Mouse (Mus musculus) frontal cortex, adult (tissue): Measurements from ENCODE around the gene 1700001C02Rik.
A peak's percentile ranks its signal among the peaks of the same experiment; 100 is the strongest.

Source experiments
- ATAC-seq: cut with Nextera tagmentation; 2 replicates; pipeline ENCODE4 v1.9.2; 2017; ENCODE audit warnings: mild to moderate bottlenecking, moderate library complexity, mixed read lengths; ENCODE audit not compliant: low TSS enrichment

1700001C02Rik gene

DNA sequence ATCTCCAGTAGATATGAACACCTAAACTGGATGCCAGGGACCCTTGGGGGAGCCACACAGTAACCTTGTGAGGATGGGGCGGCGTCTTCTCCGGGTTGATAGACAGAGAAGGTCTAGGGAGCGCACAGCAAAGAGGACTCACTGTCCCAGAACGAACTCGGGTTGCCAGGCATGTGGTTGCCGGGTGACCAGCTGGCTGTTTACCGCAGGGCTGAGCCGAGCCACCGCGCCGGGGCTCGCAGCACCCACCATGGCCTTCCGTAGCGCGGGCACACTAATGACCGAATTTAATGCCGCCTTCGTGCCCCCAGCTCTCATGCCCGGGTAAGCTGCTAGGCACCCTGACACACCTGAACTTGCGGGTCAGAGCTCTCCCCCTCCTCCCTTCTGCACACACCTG lies at the start of gene 1700001C02Rik:
Gene 1700001C02Rik (plus strand): TSS at position 187 of the 400 bp plus-strand sequence.
- no peak for ATAC-seq

DNA sequence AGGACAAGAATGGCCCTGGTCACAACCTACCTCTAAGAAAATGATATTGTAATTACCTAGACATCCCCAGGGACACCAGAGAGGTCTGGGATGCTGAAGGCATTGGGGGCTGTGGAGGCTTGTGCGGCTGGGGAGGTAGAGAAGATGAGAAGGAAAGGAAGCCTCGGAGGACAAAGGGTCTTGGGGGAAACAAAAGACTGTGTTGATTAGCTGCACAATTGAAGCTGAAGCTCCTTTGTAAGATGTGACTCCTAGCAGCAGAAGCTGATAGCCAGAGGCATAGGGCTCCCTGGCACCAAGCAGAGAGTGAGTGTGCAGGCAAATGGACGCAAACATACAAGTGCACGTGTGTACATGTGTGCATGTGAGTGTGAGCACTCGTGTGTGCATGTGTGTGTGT lies 49.2 kb upstream of the 1700001C02Rik start:
- ATAC-seq, result no peak

GRCm38 (mm10) chr5:30423121-30423520 lies 42.7 kb upstream of the 1700001C02Rik start:
- no peak; the same call in 1 of the 2 replicates for ATAC-seq

DNA sequence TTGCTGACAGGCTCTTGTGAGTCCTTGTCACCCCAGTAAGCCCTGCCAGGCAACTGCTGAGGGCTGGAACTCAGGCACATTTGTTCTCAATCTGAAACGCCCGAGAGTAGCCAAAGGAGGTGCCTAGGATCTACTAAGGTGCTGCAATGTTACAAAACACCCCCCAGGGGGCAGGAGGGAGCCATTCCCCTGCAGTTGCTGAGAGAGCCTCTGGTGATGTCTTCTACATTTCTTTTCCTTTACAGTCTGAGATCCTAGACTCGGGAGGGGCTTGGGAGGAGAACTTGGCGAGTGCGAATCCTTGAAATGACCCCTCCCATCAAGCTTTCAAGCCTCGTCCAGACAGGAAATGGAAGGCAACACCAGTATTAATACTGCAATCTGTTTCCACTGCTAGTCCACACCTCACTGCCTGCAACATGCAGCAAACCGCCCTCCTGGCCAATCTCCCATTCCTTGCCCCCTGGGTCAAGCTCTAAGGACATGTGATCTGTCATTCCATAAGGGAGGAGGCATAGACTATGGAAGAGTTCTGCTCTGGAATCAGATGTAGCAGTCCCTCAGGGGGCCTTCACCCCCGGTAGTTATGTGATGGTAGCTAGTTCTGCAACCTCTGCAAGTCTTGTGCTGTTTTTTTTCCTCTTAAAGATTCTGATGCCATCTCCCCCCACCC lies 42.1 kb upstream of the 1700001C02Rik start:
- peak; percentile 95 for ATAC-seq

GRCm38 (mm10) chr5:30427406-30427805 lies 38.4 kb upstream of the 1700001C02Rik start:
- ATAC-seq, result no peak

GRCm38 (mm10) chr5:30438931-30439330 lies 26.9 kb upstream of the 1700001C02Rik start:
- ATAC-seq, result no peak

DNA sequence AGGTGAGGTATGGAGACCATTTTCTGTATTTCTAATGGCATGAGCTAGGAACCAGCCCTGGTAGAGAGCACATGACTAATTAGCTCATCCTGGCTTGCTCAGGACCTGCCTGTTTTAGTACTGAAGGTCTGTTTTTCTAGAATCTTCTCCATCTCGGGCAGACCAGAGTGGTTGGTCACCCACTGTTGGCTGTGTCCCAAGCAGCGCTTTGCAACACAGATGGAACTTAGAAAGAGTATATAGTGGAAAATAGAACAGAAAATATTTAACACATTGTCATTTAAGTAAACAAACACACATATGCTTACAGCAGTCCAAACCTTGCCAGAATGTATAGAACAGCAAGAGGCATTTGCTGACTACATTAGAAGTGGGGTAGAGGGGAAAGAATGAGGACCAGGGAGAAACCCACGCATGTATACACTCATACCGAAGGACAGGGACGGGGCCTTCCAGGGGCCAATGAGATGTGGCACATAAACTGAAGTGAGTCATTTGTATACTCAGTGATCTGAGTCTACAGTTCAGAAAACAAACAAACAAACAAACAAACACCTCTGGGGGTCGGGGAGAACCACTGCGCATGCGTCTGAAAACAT lies 25.4 kb upstream of the 1700001C02Rik start:
- ATAC-seq, result no peak

- peak; percentile 88 for ATAC-seq
Measured at GRCm38 (mm10) chr5:30442196-30442595, 23.7 kb upstream of the 1700001C02Rik start.

- ATAC-seq, result no peak
Measured at GRCm38 (mm10) chr5:30444327-30444895, 21.4 kb upstream of the 1700001C02Rik start.

DNA sequence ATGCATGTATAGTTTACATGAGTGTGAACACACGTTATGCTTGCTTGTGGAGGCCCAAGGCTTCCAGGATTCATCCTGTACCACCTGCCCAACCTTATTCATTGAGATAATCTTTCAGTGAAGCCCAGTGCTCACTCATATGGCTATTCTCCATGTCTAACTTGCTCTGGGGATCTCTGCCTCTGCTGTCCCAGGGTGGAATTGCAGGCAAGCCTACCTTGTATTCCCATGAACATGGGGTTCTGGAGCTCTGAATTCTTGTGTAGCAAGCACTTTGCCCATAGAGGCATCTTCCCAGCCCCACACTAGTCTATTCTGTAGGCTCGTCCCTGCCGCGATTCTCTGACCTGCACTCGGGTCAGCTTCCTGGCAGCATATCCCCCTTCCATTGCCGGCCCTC lies 9.8 kb upstream of the 1700001C02Rik start:
- ATAC-seq, result peak; percentile 90

DNA sequence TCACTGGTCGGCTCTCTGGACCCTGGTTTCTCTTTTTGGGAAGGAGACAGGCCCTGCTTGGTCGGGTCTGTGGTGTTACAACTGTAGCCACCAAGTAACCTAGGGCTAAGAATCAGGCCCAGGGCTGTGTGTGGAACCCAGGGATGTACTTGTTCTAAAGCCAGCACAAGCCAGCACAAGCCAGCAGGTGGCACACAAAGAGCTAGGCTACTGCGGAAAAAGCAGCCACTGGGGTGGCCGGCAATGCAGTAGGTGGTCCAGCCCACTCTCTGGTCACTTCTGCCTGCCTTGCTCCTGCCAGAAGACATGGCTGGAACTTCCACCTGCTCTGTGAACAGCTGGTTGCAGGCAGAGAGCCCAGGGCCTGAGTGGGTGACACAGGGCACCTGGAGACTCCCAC lies 5.7 kb upstream of the 1700001C02Rik start:
- ATAC-seq, result no peak

DNA sequence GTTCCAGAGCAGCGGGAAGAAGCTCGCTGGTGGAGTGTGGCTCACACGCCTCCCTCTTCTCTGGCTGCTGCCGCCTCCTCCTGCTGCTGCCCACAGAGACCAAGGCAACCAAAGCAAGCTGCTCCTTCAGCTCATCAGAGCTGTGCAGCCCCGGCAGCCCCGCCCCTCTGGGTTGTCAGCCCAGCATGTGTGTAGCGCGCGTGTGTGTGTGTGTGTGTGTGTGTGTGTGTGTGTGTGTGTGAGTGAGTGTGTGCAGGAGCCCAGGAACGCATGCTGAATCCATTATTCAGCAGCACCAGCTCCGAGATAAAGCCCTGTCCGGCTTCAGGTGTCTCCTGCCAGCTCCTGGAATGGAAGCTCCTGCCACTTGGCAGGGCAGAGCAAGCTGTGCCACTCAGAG lies 4.0 kb upstream of the 1700001C02Rik start, which contains the start of gene Otof:
Gene Otof (minus strand): TSS at position 112 of the 400 bp plus-strand sequence.
- peak; percentile 98 for ATAC-seq

DNA sequence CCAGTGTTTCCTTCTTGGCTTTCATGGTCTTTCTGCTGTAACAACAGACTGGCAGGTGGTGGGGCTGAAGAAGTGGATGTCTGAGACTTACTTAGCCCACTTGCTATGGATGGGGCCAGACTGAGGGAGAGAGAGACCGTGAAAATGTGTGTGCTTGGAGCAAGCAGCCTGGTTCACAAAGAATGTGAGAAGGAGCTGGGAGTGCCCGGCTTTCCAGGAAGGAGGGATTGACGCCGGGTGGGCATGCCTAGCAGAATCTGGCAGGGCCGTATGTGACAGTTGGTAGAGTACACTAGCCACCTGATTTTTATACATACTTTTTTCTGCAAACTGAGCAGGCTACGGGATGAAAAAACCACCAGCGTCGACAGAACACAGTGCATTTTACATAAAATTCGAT lies 468 bp downstream of the 1700001C02Rik start:
- peak; percentile 15; the same call in 1 of the 2 replicates for ATAC-seq

- ATAC-seq, result no peak
Measured at GRCm38 (mm10) chr5:30470454-30470853, 4.6 kb downstream of the 1700001C02Rik start.

DNA sequence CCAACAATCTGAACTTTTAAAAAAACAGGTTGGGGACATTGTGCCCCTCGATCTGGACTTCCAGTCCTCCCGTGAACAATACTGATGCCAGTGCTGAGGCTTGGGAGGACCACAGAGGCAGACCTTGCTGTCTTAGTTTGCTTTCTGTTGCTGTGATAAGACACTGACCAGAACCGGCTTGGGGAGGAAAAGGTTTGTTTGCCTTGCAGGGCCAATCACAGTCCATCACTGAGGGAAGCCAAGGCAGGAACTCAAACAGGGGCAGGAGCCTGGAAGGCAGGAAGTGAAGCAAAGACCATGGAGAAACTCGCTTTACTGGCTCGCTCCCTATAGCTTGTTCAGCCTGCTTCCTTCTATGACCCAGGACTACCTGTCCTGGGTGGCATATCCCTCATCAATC lies 6.3 kb downstream of the 1700001C02Rik start:
- no peak for ATAC-seq

- peak; percentile 72 for ATAC-seq
Measured at GRCm38 (mm10) chr5:30476534-30476933, 10.7 kb downstream of the 1700001C02Rik start.

DNA sequence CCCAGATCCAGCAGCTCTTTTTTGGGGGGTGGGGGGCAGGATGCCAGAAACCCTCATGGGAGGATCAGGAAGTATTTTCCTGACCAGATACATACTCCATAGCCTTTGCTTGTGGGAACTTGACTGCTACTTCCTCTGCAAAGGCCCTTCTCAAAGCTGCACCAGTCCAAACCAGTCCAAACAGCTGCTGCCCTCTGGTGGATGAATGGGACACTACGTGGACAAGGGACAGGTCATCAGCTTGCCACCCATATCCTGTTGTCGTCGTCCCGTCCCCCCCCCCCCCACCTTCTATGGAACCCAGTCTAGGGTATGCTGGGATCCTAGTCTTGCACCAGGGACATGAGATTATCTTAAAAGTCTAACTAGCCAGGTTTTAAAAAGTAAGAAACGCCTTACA lies 16.5 kb downstream of the 1700001C02Rik start:
- ATAC-seq, result peak; percentile 70; the same call in 1 of the 2 replicates

DNA sequence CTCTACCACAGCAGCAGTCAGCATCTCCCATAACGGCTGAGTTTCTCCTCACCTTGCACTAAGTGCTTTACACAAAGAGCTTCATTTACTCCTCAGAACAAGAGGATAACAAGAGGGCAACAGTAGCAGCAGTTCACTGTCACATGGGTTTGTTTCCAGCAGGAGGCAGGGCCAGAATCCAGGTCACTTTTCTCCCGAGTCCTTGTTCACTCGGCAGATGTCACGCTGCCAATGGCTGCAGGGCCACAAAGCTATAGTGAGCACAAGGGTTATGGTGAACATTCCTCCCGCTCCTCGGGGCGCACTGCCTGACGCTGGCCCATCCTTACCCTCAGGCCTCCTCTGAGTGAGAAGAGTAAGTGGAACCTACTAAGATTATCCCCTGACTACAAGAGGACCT lies 17.7 kb downstream of the 1700001C02Rik start:
- ATAC-seq, result no peak

DNA sequence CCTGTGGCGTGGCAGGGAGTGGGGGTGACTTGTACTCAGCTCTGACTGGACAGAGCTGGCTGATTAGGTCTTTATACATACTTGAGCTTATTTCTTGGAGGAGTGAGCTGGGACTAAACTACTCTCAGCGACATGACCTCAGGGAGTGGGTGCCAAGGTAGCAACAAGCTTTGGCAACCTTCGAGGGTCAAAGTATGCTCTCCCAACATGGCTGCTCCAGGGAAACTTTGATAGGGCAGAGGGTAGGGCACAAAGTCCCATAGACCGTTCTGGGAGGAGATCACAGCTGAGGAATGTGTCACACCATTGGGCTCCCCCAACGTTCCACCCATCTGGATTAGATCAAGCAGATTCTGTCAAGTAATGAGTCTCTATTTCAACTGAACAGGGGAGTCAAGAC lies 18.7 kb downstream of the 1700001C02Rik start:
- ATAC-seq, result no peak

DNA sequence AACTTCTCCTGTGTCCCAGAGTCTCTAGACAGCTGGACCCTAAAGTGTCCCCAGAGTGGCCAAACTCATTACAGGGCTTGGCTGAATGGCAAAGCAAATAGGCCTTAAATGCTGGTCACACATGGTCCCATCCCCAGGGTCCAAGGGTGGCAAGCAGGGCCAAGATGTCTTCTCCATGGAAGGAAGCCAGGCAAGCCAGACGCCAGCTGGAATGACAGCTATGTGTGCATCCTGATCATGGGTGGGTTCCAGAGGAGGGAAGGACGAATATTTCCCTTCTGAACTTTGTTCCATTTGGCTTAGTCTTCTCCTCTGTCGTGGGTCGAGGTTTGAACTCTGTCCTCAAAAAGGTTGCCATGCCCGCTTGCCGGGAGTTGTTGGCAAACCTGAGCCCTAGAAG lies 19.3 kb downstream of the 1700001C02Rik start:
- ATAC-seq, result no peak

- ATAC-seq, result no peak
Measured at GRCm38 (mm10) chr5:30490215-30490614, 24.4 kb downstream of the 1700001C02Rik start.

- no peak for ATAC-seq
Measured at GRCm38 (mm10) chr5:30490845-30491244, 25.0 kb downstream of the 1700001C02Rik start.

DNA sequence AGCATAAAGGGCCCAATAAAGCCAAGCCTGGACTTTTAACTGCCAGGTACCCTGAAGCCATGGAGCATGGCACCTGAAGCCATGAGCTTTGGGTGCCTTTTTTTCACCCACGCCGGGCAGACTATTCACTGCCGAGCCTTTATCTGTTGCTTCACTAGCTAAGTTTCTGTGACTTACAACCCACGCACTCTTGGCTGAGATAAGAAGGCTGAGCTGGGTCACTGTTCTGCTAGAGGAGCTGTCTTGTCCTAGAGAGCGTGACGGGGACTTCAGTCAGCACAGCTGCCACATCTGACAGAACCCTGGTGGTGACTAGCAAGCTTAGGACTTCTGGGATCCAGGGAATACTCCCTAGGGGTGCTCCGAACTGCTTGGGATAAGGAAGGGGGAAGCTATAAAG lies 27.9 kb downstream of the 1700001C02Rik start:
- no peak for ATAC-seq
